21 mouse cellular contexts compared by ENCODE assay signal in the genomic region with DNA sequence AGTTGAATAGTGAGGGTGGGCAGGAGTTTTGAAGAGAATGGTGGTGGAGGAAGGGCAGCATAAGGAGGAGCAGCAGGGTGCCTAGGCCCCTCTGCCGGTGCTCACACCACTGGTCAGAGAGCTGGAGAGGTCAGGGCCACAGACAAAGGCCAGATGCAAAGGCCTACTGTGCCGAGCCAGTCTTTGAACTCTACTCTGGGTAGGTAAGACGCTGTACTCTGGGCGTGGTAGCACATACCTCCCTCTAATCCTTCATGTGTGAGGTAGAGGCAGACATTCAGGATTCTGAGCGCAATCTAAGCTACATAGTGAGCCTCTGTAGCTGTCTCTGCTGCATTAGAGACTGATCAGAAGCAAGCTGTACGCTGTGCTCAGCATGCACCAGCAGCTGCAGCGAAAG. TPM values are rescaled to one million over a fixed set of nuclear protein-coding genes. Genes with fewer than 3 reads are reported as not detected.
A peak's percentile ranks its signal among the peaks of the same experiment; 100 is the strongest.
DNase-seq lines count a peak whose midpoint lies in the region; ATAC-seq and TF ChIP-seq lines count a peak whose summit lies in the region.
"Had no signal": no experiment of that assay in that cellular context is flagged by ENCODE, and none has a peak within 500 bp of the region (broad histone marks: within the 10 kb centered on the region; RNA-seq: fewer than 3 reads in every experiment).

No protein-coding gene starts in this region.

- H3K36me3 ChIP-seq in hindbrain, embryonic 16.5 days (ENCODE audit: control insufficient read depth, insufficient read depth, low read length) = no peaks in the 10 kb centered on the region
- no peaks in the 10 kb centered on the region for H3K36me3 ChIP-seq in hindbrain, embryonic 14.5 days (replicated peaks; ENCODE audit: control insufficient read depth, insufficient read depth)
- no peaks in the 10 kb centered on the region for H3K36me3 ChIP-seq in E14TG2a.4 (ENCODE audit: insufficient read depth, low read length)
- H3K36me3 ChIP-seq in ES-Bruce4 (ENCODE audit: control insufficient read depth, insufficient read depth, low read length, poor library complexity, severe bottlenecking) = no peaks in the 10 kb centered on the region
- H3K36me3 ChIP-seq: forebrain, embryonic 15.5 days; heart, embryonic 10.5 days; hindbrain, embryonic 12.5 days had no signal

- TF ChIP-seq EP300 in ES-Bruce4 (IDR thresholded peaks at IDR 0.05; ENCODE audit: insufficient read depth, low read depth, low read length) = peak; percentile 46; the same call in 1 of the 2 replicates

- H3K4me3 ChIP-seq in hindbrain, embryonic 16.5 days (ENCODE audit: low read length) = no peak overlapping the region
- no peak overlapping the region for H3K4me3 ChIP-seq in hindbrain, embryonic 14.5 days (replicated peaks; ENCODE audit: low read length)
- H3K4me3 ChIP-seq in E14TG2a.4 (replicated peaks; ENCODE audit: low read length) (peak overlapping the region; percentile 5; the same call in 1 of the 2 replicates), ES-Bruce4 (ENCODE audit: low read depth, low read length) (no peak overlapping the region)
- H3K4me3 ChIP-seq: forebrain, embryonic 15.5 days; heart, adult 2 months; heart, embryonic 10.5 days; hindbrain, embryonic 12.5 days had no signal

- TF ChIP-seq POLR2A in ES-Bruce4 (IDR thresholded peaks at IDR 0.05; ENCODE audit: insufficient read depth, low read length) = no peak

- ATAC-seq in hindbrain, embryonic 16.5 days = peak; percentile 24; the same call in 1 of the 2 replicates
- ATAC-seq in hindbrain, embryonic 14.5 days (ENCODE audit: low FRiP score) = no peak
- ATAC-seq in megakaryocyte, adult 5-6 weeks (ENCODE audit: poor library complexity, severe bottlenecking) = no peak
- ATAC-seq: CD4-positive, CD25-positive, alpha-beta regulatory T cell, adult 4 months; forebrain, embryonic 15.5 days; hindbrain, postnatal 0 days; inflammation-experienced regulatory T-cells, adult 6 months; intestine, embryonic 16.5 days had no signal

- no peak overlapping the region for H3K4me2 ChIP-seq in hindbrain, embryonic 16.5 days (ENCODE audit: low read length)
- H3K4me2 ChIP-seq in hindbrain, embryonic 14.5 days (replicated peaks) = no peak overlapping the region
- H3K4me2 ChIP-seq: forebrain, embryonic 15.5 days; hindbrain, embryonic 12.5 days had no signal

- TF ChIP-seq CTCF in E14TG2a.4 (conservative IDR thresholded peaks at IDR 0.05; ENCODE audit: low read length) = no peak
- TF ChIP-seq CTCF in ES-Bruce4 (IDR thresholded peaks at IDR 0.05; ENCODE audit: low read depth, low read length) = no peak

- no peaks in the 10 kb centered on the region for H3K27me3 ChIP-seq in hindbrain, embryonic 16.5 days (replicated peaks; ENCODE audit: control insufficient read depth, insufficient read depth, low read length)
- H3K27me3 ChIP-seq in hindbrain, embryonic 14.5 days (ENCODE audit: control insufficient read depth, insufficient read depth, low read length) = no peaks in the 10 kb centered on the region
- H3K27me3 ChIP-seq in E14TG2a.4 (ENCODE audit: insufficient read depth, low read length) (no peaks in the 10 kb centered on the region), ES-Bruce4 (ENCODE audit: control insufficient read depth, insufficient read depth, low read length, poor library complexity, severe bottlenecking) (no peaks in the 10 kb centered on the region)
- H3K27me3 ChIP-seq: forebrain, embryonic 15.5 days; hindbrain, embryonic 12.5 days had no signal

- no peaks in the 10 kb centered on the region for H3K9me3 ChIP-seq in hindbrain, embryonic 16.5 days (ENCODE audit: control insufficient read depth, low read length)
- H3K9me3 ChIP-seq in hindbrain, embryonic 14.5 days (ENCODE audit: control insufficient read depth, low read length) = no peaks in the 10 kb centered on the region
- H3K9me3 ChIP-seq in E14TG2a.4 (ENCODE audit: low read length) = no peaks in the 10 kb centered on the region
- H3K9me3 ChIP-seq in ES-Bruce4 (replicated peaks; ENCODE audit: control insufficient read depth, insufficient read depth, low read length, poor library complexity, severe bottlenecking) = no peaks in the 10 kb centered on the region
- H3K9me3 ChIP-seq: forebrain, embryonic 15.5 days; heart, embryonic 10.5 days; hindbrain, embryonic 12.5 days had no signal

- 32% methylated on average over 7 of the region's 7 CpGs for whole genome bisulfite sequencing in hindbrain, embryonic 16.5 days
- WGBS in hindbrain, embryonic 14.5 days = 38% methylated on average over 7 of the region's 7 CpGs

- H3K4me1 ChIP-seq in hindbrain, embryonic 16.5 days (ENCODE audit: control insufficient read depth, insufficient read depth, low read depth, low read length) = no peaks in the 10 kb centered on the region
- H3K4me1 ChIP-seq in hindbrain, embryonic 14.5 days (replicated peaks; ENCODE audit: control insufficient read depth, insufficient read depth, low read length) = no peaks in the 10 kb centered on the region
- H3K4me1 ChIP-seq in E14TG2a.4 (replicated peaks; ENCODE audit: low read depth, low read length) (peaks cover 28% of the 10 kb centered on the region), ES-Bruce4 (ENCODE audit: control insufficient read depth, insufficient read depth, low read length) (no peaks in the 10 kb centered on the region)
- H3K4me1 ChIP-seq: forebrain, embryonic 15.5 days; hindbrain, embryonic 12.5 days had no signal

- no peak overlapping the region for H3K27ac ChIP-seq in hindbrain, embryonic 16.5 days (ENCODE audit: low read depth, low read length)
- H3K27ac ChIP-seq in hindbrain, embryonic 14.5 days = no peak overlapping the region
- no peak overlapping the region for H3K27ac ChIP-seq in ES-Bruce4 (ENCODE audit: insufficient read depth, low read length)
- H3K27ac ChIP-seq: forebrain, embryonic 15.5 days; heart, adult 2 months; heart, embryonic 10.5 days; hindbrain, embryonic 12.5 days; hindbrain, postnatal 0 days had no signal

- DNase-seq in hindbrain, embryonic 14.5 days (ENCODE audit: low spot score) = no peak
- DNase-seq in ZHBTc4 (ENCODE audit: low read depth, low spot score) = peak; percentile 41
- DNase-seq in adrenal gland, adult 18-20 months (ENCODE audit: low spot score in 2 of 2) = no peak
- no peak for DNase-seq in kidney, postnatal 10 days
- DNase-seq: adrenal gland, adult 2 months; cerebellum, adult 11-12 months; cerebellum, adult 8-10 months; cerebellum, postnatal 36 days; gastrocnemius, postnatal 25 days; heart, adult 2 months had no signal

- H3K9ac ChIP-seq in hindbrain, embryonic 16.5 days (ENCODE audit: low read depth, low read length) = no peak overlapping the region
- no peak overlapping the region for H3K9ac ChIP-seq in hindbrain, embryonic 14.5 days
- H3K9ac ChIP-seq in ES-Bruce4 (ENCODE audit: low read depth, poor library complexity, severe bottlenecking) = no peak overlapping the region
- H3K9ac ChIP-seq: forebrain, embryonic 15.5 days; hindbrain, embryonic 12.5 days had no signal

RNA-seq across cellular contexts. Expression of gene Rps17, which starts 58.6 kb away (rescaled TPM):
- polyA plus RNA-seq in hindbrain, embryonic 16.5 days (2015; fragmentation: Nextera tagmentation; extraction: Ambion mirVana) = 598 and 658 TPM in 2 replicates
- 653 and 807 TPM in 2 replicates for polyA plus RNA-seq in hindbrain, embryonic 14.5 days (2014; fragmentation: Nextera tagmentation; extraction: Ambion mirVana)
- polyA plus RNA-seq in ES-Bruce4 (2011; ENCODE audit: insufficient read depth, insufficient read length, low read depth, missing spikeins) = 2,551 and 2,648 TPM in 2 replicates
- 1,953 and 2,112 TPM in 2 replicates for total RNA-seq in megakaryocyte, adult 5-6 weeks (2015)
- total RNA-seq in megakaryocyte, adult 5-6 weeks (2017) = 2,159 and 2,431 TPM in 2 replicates
- 1,000 to 10,000 TPM; 1,108 to 1,124 TPM for total RNA-seq in adrenal gland, adult 18-20 months (2021)
